Mouse (Mus musculus): ENCODE data around the gene Ccdc187.

Ccdc187 gene

GRCm38 (mm10) chr2:26316576-26317246, 22.4 kb upstream of the Ccdc187 start:
- no peak for DNase-seq (ENCODE audit: low read depth)

DNA sequence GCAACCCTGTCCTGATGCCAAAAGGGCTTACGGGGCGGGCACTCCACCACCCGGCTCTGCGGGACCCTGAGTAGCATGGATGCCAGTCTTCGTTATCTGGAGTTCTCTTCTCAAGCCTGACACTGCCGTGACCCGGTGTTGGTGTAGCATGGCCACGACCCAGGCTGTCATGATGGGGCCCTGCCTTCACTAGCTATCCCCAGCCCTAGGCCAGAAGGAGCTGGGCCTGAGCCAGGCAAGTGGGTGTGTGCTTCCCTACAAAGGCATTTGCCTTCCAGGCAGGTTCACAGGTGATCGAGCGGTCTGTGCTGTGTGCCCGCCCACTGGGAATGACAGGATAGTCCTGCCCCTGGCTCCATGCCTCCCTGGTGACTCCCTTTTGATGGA, 21.6 kb upstream of the Ccdc187 start:
- no peak for DNase-seq (ENCODE audit: low read depth)

GRCm38 (mm10) chr2:26315072-26315924, 20.9 kb upstream of the Ccdc187 start, which contains the start of gene Gpsm1:
Gene Gpsm1, plus strand, starts transcription at chr2:26315515.
- DNase-seq (ENCODE audit: low read depth) = no peak

GRCm38 (mm10) chr2:26314281-26315071, 20.1 kb upstream of the Ccdc187 start:
- no peak for DNase-seq (ENCODE audit: low read depth)

GRCm38 (mm10) chr2:26313394-26313793, 19.0 kb upstream of the Ccdc187 start:
- DNase-seq (ENCODE audit: low read depth) = no peak

DNA sequence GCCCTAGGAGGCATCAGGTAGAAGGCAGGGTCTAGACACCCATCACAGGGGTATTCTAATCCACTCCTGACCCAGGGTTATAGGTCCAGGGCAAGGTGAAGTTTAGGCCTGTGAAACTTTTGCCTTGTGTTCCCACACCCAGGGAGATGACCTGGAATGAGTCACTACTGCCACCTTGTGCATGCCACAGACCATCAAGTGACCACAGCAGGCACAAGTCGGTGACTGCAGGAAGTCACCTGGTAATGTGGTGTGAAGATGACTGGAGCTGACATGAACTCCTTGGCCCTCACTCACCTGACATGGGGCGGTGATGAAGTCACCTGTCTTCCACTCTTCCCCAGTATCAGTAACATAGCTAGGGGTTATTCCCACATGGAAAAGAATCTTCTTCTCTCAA, 18.5 kb upstream of the Ccdc187 start:
- no peak for DNase-seq (ENCODE audit: low read depth)

DNA sequence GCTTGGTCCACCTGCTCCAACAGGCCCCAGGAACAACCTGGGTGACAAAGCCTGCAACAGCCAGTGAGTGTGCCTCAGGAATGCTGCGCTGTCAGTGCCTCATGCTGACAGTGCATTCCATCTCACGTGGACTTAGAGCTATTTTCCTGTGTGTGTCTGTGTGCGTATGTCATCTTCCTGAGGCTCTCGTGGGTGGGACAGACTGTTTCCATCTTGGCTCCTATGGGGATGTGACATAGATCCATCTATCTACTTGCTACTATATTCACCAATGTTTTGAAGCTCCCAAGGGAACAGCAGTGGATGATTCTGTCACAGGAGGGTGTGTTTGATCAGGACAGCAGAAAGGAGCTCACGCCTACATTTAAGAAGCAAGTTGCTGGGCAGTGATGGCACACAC, 17.6 kb upstream of the Ccdc187 start:
- no peak for DNase-seq (ENCODE audit: low read depth)

GRCm38 (mm10) chr2:26309739-26310138, 15.4 kb upstream of the Ccdc187 start:
- no peak for DNase-seq (ENCODE audit: low read depth)

DNA sequence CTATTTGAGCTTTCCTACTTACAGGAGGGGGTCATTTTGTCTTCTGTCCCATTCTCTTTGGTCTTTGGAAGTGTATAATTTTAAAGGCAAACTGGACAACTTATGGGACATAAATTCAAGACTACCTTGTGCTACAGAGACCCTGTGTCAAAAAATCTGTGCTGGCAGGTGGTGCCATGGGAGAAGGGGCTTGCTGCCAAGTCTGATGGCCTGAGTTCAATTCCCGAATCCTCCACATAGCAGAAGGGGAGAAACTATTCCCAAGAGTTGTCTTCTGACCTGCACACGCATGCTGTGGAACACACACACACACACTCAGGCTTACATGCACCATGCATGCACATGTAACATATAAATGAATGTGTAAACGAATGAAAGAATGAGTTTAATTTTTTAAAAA, 12.3 kb upstream of the Ccdc187 start:
- no peak for DNase-seq (ENCODE audit: low read depth)

- DNase-seq (ENCODE audit: low read depth) = no peak
Measured at GRCm38 (mm10) chr2:26305555-26305954, 11.2 kb upstream of the Ccdc187 start.

GRCm38 (mm10) chr2:26304711-26305110, 10.4 kb upstream of the Ccdc187 start:
- DNase-seq (ENCODE audit: low read depth) = no peak

- no peak for DNase-seq (ENCODE audit: low read depth)
Measured at GRCm38 (mm10) chr2:26302005-26302503, 7.7 kb upstream of the Ccdc187 start.

GRCm38 (mm10) chr2:26300808-26301174, 6.4 kb upstream of the Ccdc187 start:
- peak; percentile 65 for DNase-seq (ENCODE audit: low read depth)

GRCm38 (mm10) chr2:26300161-26300807, 5.9 kb upstream of the Ccdc187 start:
- no peak for DNase-seq (ENCODE audit: low read depth)

DNA sequence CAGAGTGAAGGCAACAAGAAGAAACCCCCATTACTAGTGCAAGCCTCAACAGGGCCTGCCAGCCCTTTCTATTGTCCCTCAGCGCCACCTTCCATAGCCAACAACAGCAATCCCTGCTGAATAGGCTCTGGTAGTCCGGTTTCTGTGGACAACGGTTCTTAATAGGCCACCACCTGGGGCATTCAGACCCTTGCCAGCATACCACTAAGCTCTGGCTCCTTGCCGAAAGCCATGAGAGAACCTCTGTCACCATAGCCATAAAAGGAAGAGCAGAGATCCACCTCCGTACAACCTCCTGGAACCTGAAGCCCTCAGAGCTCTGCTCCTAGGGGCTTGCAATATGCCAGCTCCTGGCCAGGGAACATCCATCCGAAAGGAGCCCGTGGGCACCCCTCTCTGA, 5.0 kb upstream of the Ccdc187 start:
- DNase-seq (ENCODE audit: low read depth) = no peak

DNA sequence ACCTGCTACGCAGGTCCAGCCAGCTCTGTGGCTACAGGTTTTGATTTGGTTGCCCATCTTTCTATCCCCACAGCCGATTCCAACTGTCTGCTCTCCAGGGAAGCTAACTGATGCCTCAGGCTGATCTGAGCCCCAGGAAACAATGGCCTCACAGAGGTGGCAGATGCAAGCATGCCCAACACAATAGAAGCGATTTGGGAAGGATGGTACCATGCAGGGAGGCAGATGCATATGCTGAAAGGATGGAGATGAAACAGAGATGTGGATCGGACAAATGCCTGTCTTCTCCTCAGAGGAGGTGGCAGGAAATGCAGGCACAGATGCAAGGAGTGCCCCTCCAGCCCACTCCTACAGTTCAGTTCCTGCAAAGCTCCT, 4.5 kb upstream of the Ccdc187 start:
- no peak for DNase-seq (ENCODE audit: low read depth)

DNA sequence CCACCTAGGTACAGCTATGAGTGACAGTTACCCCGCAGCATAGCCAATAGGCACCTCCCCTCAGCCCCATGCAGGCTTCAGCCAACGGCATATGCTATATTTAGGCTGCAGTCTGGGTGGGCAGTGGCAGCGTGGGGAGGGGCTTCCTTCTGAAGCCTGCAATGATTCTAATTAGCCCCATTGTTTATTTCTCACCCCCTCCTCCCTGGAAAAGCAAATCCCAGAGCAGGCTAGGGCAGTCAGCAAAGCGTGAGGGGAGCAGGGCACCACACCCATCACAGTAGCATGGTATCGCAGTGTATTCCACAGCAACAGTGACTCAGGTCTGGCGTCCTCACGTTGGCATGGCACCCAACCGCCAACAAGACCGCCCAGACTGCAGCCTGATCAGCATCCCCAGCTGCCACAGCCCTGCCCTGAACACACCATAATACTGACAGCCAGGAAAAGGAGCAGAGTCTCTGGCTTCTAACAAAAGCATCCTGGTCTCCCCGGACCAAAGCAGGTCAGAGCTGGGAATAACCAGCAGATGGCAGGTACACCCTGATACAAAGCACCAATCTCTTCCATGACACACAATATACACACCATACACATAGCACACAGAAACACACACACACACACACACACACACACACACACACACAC, 4.0 kb upstream of the Ccdc187 start:
- no peak for DNase-seq (ENCODE audit: low read depth)

GRCm38 (mm10) chr2:26296606-26297195, 2.3 kb upstream of the Ccdc187 start:
- no peak for DNase-seq (ENCODE audit: low read depth)

- no peak for DNase-seq (ENCODE audit: low read depth)
Measured at GRCm38 (mm10) chr2:26290133-26290532, 4.2 kb downstream of the Ccdc187 start.

- no peak for DNase-seq (ENCODE audit: low read depth)
Measured at GRCm38 (mm10) chr2:26286391-26286790, 8.0 kb downstream of the Ccdc187 start.

GRCm38 (mm10) chr2:26285804-26286203, 8.6 kb downstream of the Ccdc187 start:
- no peak for DNase-seq (ENCODE audit: low read depth)

Measured in c-Kit-positive CD71-positive TER-119-negative erythroid progenitor cells, embryonic 14.5 days (primary cell).